Mouse (Mus musculus) CH12.LX (cell line): ENCODE measurements around the gene Zfp867. TPM values are rescaled to one million over a fixed set of nuclear protein-coding genes. Genes with fewer than 3 reads are reported as not detected.

Source experiments
- DNase-seq: peaks from one replicate; pipeline ENCODE4 v3.0.0-alpha.2; 2013; ENCODE audit errors: extremely low read depth
- H3K27ac ChIP-seq: 2 replicates; pipeline ENCODE4 v1.5.1; 2012; ENCODE audit warnings: low read depth, mild to moderate bottlenecking, control low read depth, moderate library complexity; ENCODE audit not compliant: insufficient read depth
- H3K27me3 ChIP-seq: replicated peaks from 2 replicates; pipeline ENCODE3; 2012; ENCODE audit warnings: inconsistent platforms
- H3K36me3 ChIP-seq, 2 experiments: replicated peaks in 1 of 2; 2 replicates each; pipeline versions ENCODE3 to v1.6.1; 2012; ENCODE audit warnings: inconsistent platforms in 1 of 2, low read length in 1 of 2, mild to moderate bottlenecking in 1 of 2, mixed read lengths in 1 of 2, moderate library complexity in 1 of 2; ENCODE audit not compliant: control insufficient read depth in 1 of 2, insufficient read depth in 1 of 2
- H3K4me1 ChIP-seq, 2 experiments: 2 replicates each; pipeline ENCODE4 v1.6.1; 2012; ENCODE audit warnings: inconsistent platforms in 1 of 2, moderate library complexity in 1 of 2; ENCODE audit not compliant: insufficient read depth in 2 of 2, control insufficient read depth in 1 of 2
- H3K4me2 ChIP-seq: 2 replicates; pipeline ENCODE4 v1.6.1; 2012; ENCODE audit warnings: low read depth, mild to moderate bottlenecking, control low read depth; ENCODE audit not compliant: poor library complexity, insufficient read depth, severe bottlenecking
- H3K4me3 ChIP-seq, 3 experiments: fragments of 150-350 bp in 1 of 3; sonication (generic) in 1 of 3; replicated peaks in 1 of 3; 2 replicates each; pipeline versions ENCODE3 to v1.5.1; 2011 to 2012; ENCODE audit warnings: low read depth in 2 of 3, low read length in 2 of 3, mild to moderate bottlenecking in 2 of 3, moderate library complexity in 2 of 3, control low read depth in 1 of 3, improper control_type of control experiment in 1 of 3, inconsistent platforms in 1 of 3, mixed read lengths in 1 of 3; ENCODE audit not compliant: poor library complexity in 1 of 3
- H3K79me2 ChIP-seq: replicated peaks from 2 replicates; pipeline ENCODE4 v1.6.1; 2012; ENCODE audit warnings: mild to moderate bottlenecking, moderate library complexity; ENCODE audit not compliant: control insufficient read depth, poor library complexity, insufficient read depth, severe bottlenecking; ENCODE audit errors: extremely low read depth
- H3K9ac ChIP-seq: 2 replicates; pipeline ENCODE4 v1.6.1; 2012; ENCODE audit warnings: low read depth, mild to moderate bottlenecking, control low read depth, moderate library complexity; ENCODE audit not compliant: insufficient read depth
- H3K9me3 ChIP-seq: replicated peaks from 2 replicates; pipeline ENCODE3; 2012; ENCODE audit warnings: low read length, inconsistent platforms, mixed read lengths
- BHLHE40 ChIP-seq: IDR thresholded peaks from 2 replicates; pipeline ENCODE4 v1.6.1; 2011; ENCODE audit warnings: mild to moderate bottlenecking, low read depth, low read length, improper control_type of control experiment
- CHD2 ChIP-seq: IDR thresholded peaks from 2 replicates; pipeline ENCODE4 v1.6.1; 2011; ENCODE audit warnings: low read length, improper control_type of control experiment
- CTCF ChIP-seq, 2 experiments: IDR thresholded peaks in 1 of 2; conservative IDR thresholded peaks in 1 of 2; 2 replicates each; pipeline ENCODE4 v1.5.1; 2011 to 2012; ENCODE audit warnings: low read depth in 2 of 2, low read length in 2 of 2, improper control_type of control experiment in 1 of 2, inconsistent platforms in 1 of 2, mild to moderate bottlenecking in 1 of 2, moderate library complexity in 1 of 2
- E2F4 ChIP-seq: IDR thresholded peaks from 2 replicates; pipeline ENCODE4 v1.6.1; 2011; ENCODE audit warnings: low read depth, low read length, improper control_type of control experiment; ENCODE audit not compliant: insufficient replicate concordance
- ELF1 ChIP-seq: IDR thresholded peaks from 2 replicates; pipeline ENCODE4 v1.6.1; 2014; ENCODE audit warnings: low read depth, mild to moderate bottlenecking, inconsistent platforms, low read length, improper control_type of control experiment
- EP300 ChIP-seq: IDR thresholded peaks from 2 replicates; pipeline ENCODE4 v1.6.1; 2011; ENCODE audit warnings: low read length, improper control_type of control experiment
- GABPA ChIP-seq: IDR thresholded peaks from 2 replicates; pipeline ENCODE4 v1.6.1; 2012; ENCODE audit warnings: low read depth, low read length, improper control_type of control experiment, inconsistent platforms; ENCODE audit not compliant: insufficient replicate concordance
- IRF4 ChIP-seq: IDR thresholded peaks from 2 replicates; pipeline ENCODE4 v1.6.1; 2014; ENCODE audit warnings: low read depth, mild to moderate bottlenecking, inconsistent platforms, low read length, improper control_type of control experiment
- JUND ChIP-seq: conservative IDR thresholded peaks from 2 replicates; pipeline ENCODE4 v1.6.1; 2011; ENCODE audit warnings: low read depth, low read length, improper control_type of control experiment
- KAT2A ChIP-seq: IDR thresholded peaks from 2 replicates; pipeline ENCODE4 v1.6.1; 2012; ENCODE audit warnings: low read length, improper control_type of control experiment, inconsistent platforms; ENCODE audit not compliant: insufficient replicate concordance
- MAFK ChIP-seq: IDR thresholded peaks from 2 replicates; pipeline ENCODE4 v1.6.1; 2011; ENCODE audit warnings: low read length, improper control_type of control experiment; ENCODE audit not compliant: insufficient replicate concordance
- MAX ChIP-seq: IDR thresholded peaks from 2 replicates; pipeline ENCODE4 v1.6.1; 2011; ENCODE audit warnings: low read length, improper control_type of control experiment
- MXI1 ChIP-seq: IDR thresholded peaks from 2 replicates; pipeline ENCODE4 v1.6.1; 2011; ENCODE audit warnings: mild to moderate bottlenecking, low read depth, low read length, improper control_type of control experiment
- MYC ChIP-seq: IDR thresholded peaks from 2 replicates; pipeline ENCODE4 v1.6.1; 2011; ENCODE audit warnings: low read depth, mild to moderate bottlenecking, improper control_type of control experiment, low read length
- NRF1 ChIP-seq: IDR thresholded peaks from 2 replicates; pipeline ENCODE4 v1.6.1; 2014; ENCODE audit warnings: low read depth, mild to moderate bottlenecking, inconsistent platforms, low read length, improper control_type of control experiment, moderate library complexity
- PAX5 ChIP-seq: IDR thresholded peaks from 2 replicates; pipeline ENCODE4 v1.6.1; 2012; ENCODE audit warnings: low read length, inconsistent platforms, mixed read lengths
- RAD21 ChIP-seq: IDR thresholded peaks from 2 replicates; pipeline ENCODE4 v1.6.1; 2011; ENCODE audit warnings: low read depth, mild to moderate bottlenecking, low read length, improper control_type of control experiment, moderate library complexity
- SIN3A ChIP-seq: IDR thresholded peaks from 2 replicates; pipeline ENCODE4 v1.6.1; 2012; ENCODE audit warnings: low read length, improper control_type of control experiment, inconsistent platforms
- SMC3 ChIP-seq: IDR thresholded peaks from 2 replicates; pipeline ENCODE4 v1.6.1; 2011; ENCODE audit warnings: low read depth, low read length, improper control_type of control experiment
- TCF12 ChIP-seq: IDR thresholded peaks from 2 replicates; pipeline ENCODE4 v1.6.1; 2014; ENCODE audit warnings: low read depth, mild to moderate bottlenecking, inconsistent platforms, low read length, improper control_type of control experiment
- UBTF ChIP-seq: IDR thresholded peaks from 2 replicates; pipeline ENCODE4 v1.6.1; 2012; ENCODE audit warnings: low read depth, mild to moderate bottlenecking, inconsistent platforms, low read length, improper control_type of control experiment, moderate library complexity
- USF1 ChIP-seq: IDR thresholded peaks from 2 replicates; pipeline ENCODE4 v1.6.1; 2014; ENCODE audit warnings: low read depth, mild to moderate bottlenecking, inconsistent platforms, low read length, improper control_type of control experiment
- ZC3H11A ChIP-seq: IDR thresholded peaks from 2 replicates; pipeline ENCODE4 v1.6.1; 2012; ENCODE audit warnings: low read depth, mild to moderate bottlenecking, inconsistent platforms, low read length, improper control_type of control experiment
- ZKSCAN1 ChIP-seq: IDR thresholded peaks from 2 replicates; pipeline ENCODE4 v1.6.1; 2012; ENCODE audit warnings: low read depth, inconsistent platforms, low read length, improper control_type of control experiment, borderline replicate concordance
- ZMIZ1 ChIP-seq: IDR thresholded peaks from 2 replicates; pipeline ENCODE4 v1.6.1; 2012; ENCODE audit warnings: low read depth, mild to moderate bottlenecking, inconsistent platforms, low read length, improper control_type of control experiment
- ZNF384 ChIP-seq: IDR thresholded peaks from 2 replicates; pipeline ENCODE4 v1.6.1; 2012; ENCODE audit warnings: low read depth, low read length, improper control_type of control experiment, inconsistent platforms
- dilution Hi-C: fragments of 300-500 bp; cut with MboI; formaldehyde crosslinking; loops from 2 replicates; pipeline ENCODE4 v1.14.3; 2020; ENCODE audit warnings: low sequenced_read_pairs; ENCODE audit not compliant: extremely low pct_unique_long_range_greater_than_20kb, extremely low pct_ligation_motif_present
- in situ Hi-C: fragments of 300-500 bp; cut with MboI; formaldehyde crosslinking; loops from 3 replicates; pipeline ENCODE4 v1.14.3; 2019; ENCODE audit warnings: low sequenced_read_pairs, low pct_ligation_motif_present, low pct_unique_long_range_greater_than_20kb, mixed read lengths
- polyA plus RNA-seq: library from polyadenylated mRNA; unstranded; fragments of >175 nt; gene quantifications from 2 replicates; pipeline ENCODE4 v1.2.1, GENCODE M21; 2012; ENCODE audit warnings: low read depth; ENCODE audit not compliant: insufficient read length
- total RNA-seq, 2 experiments: library from RNA; depleted of rRNA; stranded (reverse); fragments of 300-350 nt in 1 of 2; fragments of >200 nt in 1 of 2; gene quantifications; 2 replicates each; pipeline ENCODE4 v1.2.3; 2012 to 2014

The Zfp867 gene
- total and polyA plus RNA-seq, 3 experiments = 4.6 to 7.1 (median 4.9) TPM

- peak; percentile 34 for DNase-seq
- TF ChIP-seq MYC (no peak), ZMIZ1 (no peak), ELF1 (0 out of 2 replicates have a peak, but pooled peaks have one; percentile 30), ZNF384 (no peak), ZC3H11A (no peak), JUND (no peak), USF1 (no peak), SMC3 (no peak; the same call in 1 of the 2 replicates), SIN3A (peak; percentile 48; the same call in 1 of the 2 replicates), NRF1 (0 out of 2 replicates have a peak, but pooled peaks have one; percentile 29), PAX5 (no peak), CHD2 (peak; percentile 66), RAD21 (no peak; the same call in none of the 2 replicates), MAFK (no peak), CTCF (conservative IDR thresholded peaks at IDR 0.05 in 1 of 2, IDR thresholded peaks at IDR 0.05 in 1 of 2; ENCODE audit: low read depth in 2 of 2, low read length in 2 of 2) (no peak), ZKSCAN1 (no peak), BHLHE40 (peak; percentile 51), GABPA (no peak), E2F4 (no peak), EP300 (peak; percentile 53; the same call in 1 of the 2 replicates), MAX (no peak), IRF4 (peak; percentile 68; the same call in 1 of the 2 replicates), KAT2A (no peak), UBTF (0 out of 2 replicates have a peak, but pooled peaks have one; percentile 72), TCF12 (peak; percentile 88), MXI1 (peak; percentile 0; the same call in 1 of the 2 replicates)
- Histone ChIP-seq H3K27me3 (no peaks in the 10 kb centered on the region), H3K4me2 (no peak overlapping the region), H3K79me2 (no peaks in the 10 kb centered on the region), H3K9me3 (no peaks in the 10 kb centered on the region), H3K36me3 (peaks cover 57 to 95% of the 10 kb centered on the region in 2 experiments), H3K9ac (no peak overlapping the region), H3K4me3 (no peak overlapping the region), H3K4me1 (peaks cover 16 to 28% of the 10 kb centered on the region in 2 experiments), H3K27ac (no peak overlapping the region)
- in situ Hi-C loops (no loop called here), dilution Hi-C loops (no loop called here)
Measured at GRCm38 (mm10) chr11:59421436-59421835, 50.8 kb downstream of the Zfp867 start.
